Mouse (Mus musculus) liver, embryonic 16.5 days (tissue): ENCODE results near the gene Cygb. TPM values are rescaled to one million over a fixed set of nuclear protein-coding genes. Genes with fewer than 3 reads are reported as not detected.
A peak's percentile ranks its signal among the peaks of the same experiment; 100 is the strongest.
"Not testable (repeated sequence)": the region's sequence is repeated elsewhere in the genome, so short reads cannot be mapped to it uniquely, and the experiment has no call there.

ENCODE experiments used
- ATAC-seq: fragments of 200-750 bp; cut with Nextera tagmentation; 2 replicates; pipeline ENCODE4 v1.8.0; 2017; ENCODE audit warnings: low read depth, mild to moderate bottlenecking, moderate number of reproducible peaks, moderate library complexity
- H3K27ac ChIP-seq: fragments of 300-500 bp; sonication (generic); 2 replicates; pipeline ENCODE4 v1.5.1; 2014; ENCODE audit warnings: mild to moderate bottlenecking, low read length
- H3K27me3 ChIP-seq: fragments of 300-500 bp; sonication (generic); 2 replicates; pipeline ENCODE4 v1.6.1; 2014; ENCODE audit warnings: low read depth, low read length, mixed read lengths; ENCODE audit not compliant: control insufficient read depth, insufficient read depth
- H3K36me3 ChIP-seq: fragments of 300-500 bp; sonication (generic); 2 replicates; pipeline ENCODE4 v1.6.1; 2014; ENCODE audit warnings: mild to moderate bottlenecking; ENCODE audit not compliant: control insufficient read depth, insufficient read depth
- H3K4me1 ChIP-seq: fragments of 300-500 bp; sonication (generic); 2 replicates; pipeline ENCODE4 v1.6.1; 2014; ENCODE audit warnings: low read depth, low read length, mixed read lengths; ENCODE audit not compliant: control insufficient read depth
- H3K4me2 ChIP-seq: fragments of 300-500 bp; sonication (generic); 2 replicates; pipeline ENCODE4 v1.6.1; 2014; ENCODE audit warnings: low read depth, low read length, mixed read lengths
- H3K4me3 ChIP-seq: fragments of 300-500 bp; sonication (generic); 2 replicates; pipeline ENCODE4 v1.5.1; 2014; ENCODE audit warnings: low read depth, mild to moderate bottlenecking, low read length
- H3K9ac ChIP-seq: fragments of 300-500 bp; sonication (generic); 2 replicates; pipeline ENCODE4 v1.6.1; 2014; ENCODE audit warnings: low read depth, low read length
- H3K9me3 ChIP-seq: fragments of 300-500 bp; sonication (generic); replicated peaks from 2 replicates; pipeline ENCODE4 v1.6.1; 2016; ENCODE audit warnings: low read length; ENCODE audit not compliant: control insufficient read depth
- WGBS: fragments of 180-500 bp; shearing (Covaris S2); extraction: QIAGEN DNeasy Blood & Tissue Kit; methylation state at CpG from one replicate; pipeline ENCODE4 v1.1.7; 2014; ENCODE audit not compliant: insufficient replicate concordance; 5-methylcytosine and 5-hydroxymethylcytosine counted together
- polyA plus RNA-seq: library from polyadenylated mRNA; unstranded; fragments of >200 nt; fragmentation: Nextera tagmentation; extraction: Ambion mirVana; gene quantifications from 2 replicates; pipeline ENCODE4 v1.2.1, GENCODE M21; 2015

Gene Cygb
- polyA plus RNA-seq, 1 experiment from 2014 or later = 1.1 TPM

DNA sequence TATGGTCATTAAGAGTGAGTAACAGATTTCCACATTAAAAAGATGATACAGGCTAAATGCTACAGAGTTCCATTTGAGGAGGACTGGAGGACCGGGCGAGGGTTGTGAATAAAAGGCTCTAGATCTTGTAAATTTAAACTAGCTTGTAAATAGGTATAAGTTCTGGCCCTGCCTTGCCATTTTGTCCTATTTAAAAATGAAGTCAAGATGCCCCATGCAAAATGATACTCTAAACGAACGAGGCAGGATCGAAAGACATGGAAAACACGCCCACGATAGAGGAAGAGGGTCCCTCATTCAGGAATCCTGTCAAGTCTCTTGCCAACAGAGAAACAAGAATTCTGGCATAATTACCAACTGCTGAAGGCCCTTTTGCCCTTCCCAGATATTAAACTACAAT lies 16.3 kb upstream of the Cygb start:
- WGBS = 78% methylated on average over 7 of the region's 7 CpGs
- peaks cover 21% of the 10 kb centered on the region for H3K36me3 ChIP-seq
- H3K4me1 ChIP-seq = peaks cover 27% of the 10 kb centered on the region
- H3K27ac ChIP-seq = no peak overlapping the region
- no peak for ATAC-seq
- H3K4me2 ChIP-seq = peak overlapping the region; percentile 81
- H3K4me3 ChIP-seq = no peak overlapping the region
- H3K9me3 ChIP-seq = no peaks in the 10 kb centered on the region
- H3K27me3 ChIP-seq = no peaks in the 10 kb centered on the region
- H3K9ac ChIP-seq = no peak overlapping the region

DNA sequence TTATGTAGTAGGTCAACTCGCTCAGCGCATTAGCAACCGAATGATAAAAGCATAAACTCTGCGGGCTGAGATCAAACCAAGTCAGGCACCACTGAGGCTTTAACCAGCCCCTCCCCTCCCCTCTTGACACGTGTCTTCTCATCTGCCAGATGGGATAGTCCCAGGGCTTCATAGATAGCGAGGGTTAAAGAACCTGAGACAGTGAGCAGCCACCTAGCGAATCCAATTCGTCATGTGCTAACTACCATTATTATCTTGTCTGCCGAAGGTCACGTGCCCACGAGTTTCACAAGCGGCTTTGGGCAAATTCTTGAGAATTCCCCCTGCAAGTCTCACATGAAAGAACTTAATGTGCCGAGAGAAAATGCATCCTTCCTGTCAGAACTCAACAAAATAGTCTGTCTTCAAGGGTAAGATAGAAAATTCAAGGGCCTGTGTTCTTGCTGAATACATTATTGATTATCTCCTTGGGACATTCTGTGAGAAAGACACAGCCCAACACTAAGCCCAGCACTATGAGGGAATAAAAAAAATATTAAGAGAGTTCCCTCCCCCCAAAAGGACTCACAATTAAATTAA lies 15.8 kb upstream of the Cygb start:
- Histone ChIP-seq H3K9me3 (no peaks in the 10 kb centered on the region), H3K27ac (no peak overlapping the region), H3K4me3 (no peak overlapping the region), H3K4me2 (no peak overlapping the region), H3K9ac (no peak overlapping the region), H3K36me3 (peaks cover 17% of the 10 kb centered on the region), H3K4me1 (peaks cover 27% of the 10 kb centered on the region), H3K27me3 (no peaks in the 10 kb centered on the region)
- ATAC-seq = no peak
- WGBS = 48% methylated on average over 13 of the region's 13 CpGs

GRCm38 (mm10) chr11:116669316-116669715 lies 15.2 kb upstream of the Cygb start:
- no peaks in the 10 kb centered on the region for H3K9me3 ChIP-seq
- peaks cover 11% of the 10 kb centered on the region for H3K36me3 ChIP-seq
- no peak for ATAC-seq
- H3K27ac ChIP-seq = no peak overlapping the region
- no peaks in the 10 kb centered on the region for H3K27me3 ChIP-seq
- 39% methylated on average over 5 of the region's 5 CpGs for WGBS
- H3K4me3 ChIP-seq = no peak overlapping the region
- H3K4me2 ChIP-seq = no peak overlapping the region
- peaks cover 24% of the 10 kb centered on the region for H3K4me1 ChIP-seq
- no peak overlapping the region for H3K9ac ChIP-seq

- H3K4me2 ChIP-seq = no peak overlapping the region
- no peak for ATAC-seq
- H3K36me3 ChIP-seq = peaks cover 7% of the 10 kb centered on the region; the same call in 1 of the 2 replicates
- no peak overlapping the region for H3K27ac ChIP-seq
- no peak overlapping the region for H3K4me3 ChIP-seq
- no peaks in the 10 kb centered on the region for H3K27me3 ChIP-seq
- H3K9me3 ChIP-seq = no peaks in the 10 kb centered on the region
- H3K4me1 ChIP-seq = peaks cover 24% of the 10 kb centered on the region
- WGBS = 57% methylated on average over 7 of the region's 7 CpGs
- no peak overlapping the region for H3K9ac ChIP-seq
Observed at GRCm38 (mm10) chr11:116668839-116669238, 14.7 kb upstream of the Cygb start.

- Histone ChIP-seq H3K27ac (no peak overlapping the region), H3K4me2 (no peak overlapping the region), H3K9me3 (no peaks in the 10 kb centered on the region), H3K9ac (no peak overlapping the region), H3K27me3 (no peaks in the 10 kb centered on the region), H3K36me3 (peaks cover 2% of the 10 kb centered on the region; the same call in 1 of the 2 replicates), H3K4me3 (no peak overlapping the region), H3K4me1 (peaks cover 21% of the 10 kb centered on the region)
- ATAC-seq = no peak
- WGBS = 40% methylated on average over 10 of the region's 10 CpGs
Observed at GRCm38 (mm10) chr11:116668381-116668825, 14.3 kb upstream of the Cygb start.

GRCm38 (mm10) chr11:116667930-116668329 lies 13.8 kb upstream of the Cygb start:
- H3K4me1 ChIP-seq = peaks cover 16% of the 10 kb centered on the region
- no peak for ATAC-seq
- H3K9me3 ChIP-seq = no peaks in the 10 kb centered on the region
- WGBS = 56% methylated on average over 8 of the region's 8 CpGs
- H3K27ac ChIP-seq = no peak overlapping the region
- no peaks in the 10 kb centered on the region for H3K36me3 ChIP-seq
- no peak overlapping the region for H3K9ac ChIP-seq
- no peaks in the 10 kb centered on the region; the same call in 1 of the 2 replicates for H3K27me3 ChIP-seq
- no peak overlapping the region for H3K4me2 ChIP-seq
- H3K4me3 ChIP-seq = no peak overlapping the region

DNA sequence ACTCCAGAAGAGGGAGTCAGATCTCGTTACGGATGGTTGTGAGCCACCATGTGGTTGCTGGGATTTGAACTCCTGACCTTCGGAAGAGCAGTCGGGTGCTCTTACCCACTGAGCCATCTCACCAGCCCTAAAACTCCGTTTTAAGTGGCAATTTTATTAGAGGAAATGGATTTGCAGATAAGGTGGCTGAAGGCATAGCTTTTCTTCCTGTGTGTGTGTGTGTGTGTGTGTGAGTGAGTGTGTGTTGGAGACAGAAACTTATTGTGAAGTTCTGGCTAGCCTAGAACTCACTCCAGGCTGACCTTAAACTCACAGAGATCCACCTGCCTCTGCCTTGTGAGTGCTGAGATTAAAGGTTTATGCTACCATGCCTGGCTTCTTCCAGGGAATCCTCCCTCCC lies 12.9 kb upstream of the Cygb start:
- not testable (repeated sequence) for H3K27ac ChIP-seq, ATAC-seq, H3K4me1 ChIP-seq, H3K9ac ChIP-seq, H3K36me3 ChIP-seq, H3K4me2 ChIP-seq, H3K4me3 ChIP-seq, H3K27me3 ChIP-seq, H3K9me3 ChIP-seq
- 39% methylated on average over 3 of the region's 5 CpGs for WGBS

- H3K27me3 ChIP-seq = peaks cover 12% of the 10 kb centered on the region
- H3K36me3 ChIP-seq = no peaks in the 10 kb centered on the region
- no peak overlapping the region for H3K4me2 ChIP-seq
- no peak overlapping the region for H3K9ac ChIP-seq
- no peaks in the 10 kb centered on the region for H3K9me3 ChIP-seq
- ATAC-seq = no peak
- WGBS = 59% methylated on average over 9 of the region's 9 CpGs
- no peak overlapping the region for H3K27ac ChIP-seq
- peaks cover 8% of the 10 kb centered on the region for H3K4me1 ChIP-seq
- no peak overlapping the region for H3K4me3 ChIP-seq
Observed at GRCm38 (mm10) chr11:116666566-116666965, 12.5 kb upstream of the Cygb start.

DNA sequence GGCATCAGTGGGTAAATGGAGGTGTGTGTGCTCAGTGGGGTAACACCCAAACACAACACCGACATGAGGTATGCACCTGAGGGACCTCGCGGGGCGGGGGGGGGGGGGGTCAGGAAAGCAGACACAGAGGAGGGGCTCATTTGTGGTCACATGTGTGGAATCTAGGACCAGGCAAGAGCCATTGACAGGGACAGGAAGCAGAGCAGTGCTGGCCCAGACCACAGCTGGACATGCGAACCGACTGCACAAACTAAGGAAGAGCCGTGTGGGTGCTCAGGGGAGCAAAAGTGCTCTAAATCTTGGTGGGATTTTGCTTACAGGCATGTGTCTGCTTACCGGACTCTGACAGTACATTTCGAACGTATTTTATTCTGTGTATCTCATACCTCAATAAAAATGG lies 11.2 kb upstream of the Cygb start:
- no peak overlapping the region for H3K27ac ChIP-seq
- 59% methylated on average over 10 of the region's 10 CpGs for WGBS
- no peak for ATAC-seq
- no peak overlapping the region for H3K9ac ChIP-seq
- H3K9me3 ChIP-seq = no peaks in the 10 kb centered on the region
- H3K4me3 ChIP-seq = no peak overlapping the region
- H3K4me1 ChIP-seq = peaks cover 2% of the 10 kb centered on the region; the same call in 1 of the 2 replicates
- H3K4me2 ChIP-seq = no peak overlapping the region
- peaks cover 12% of the 10 kb centered on the region for H3K27me3 ChIP-seq
- no peaks in the 10 kb centered on the region for H3K36me3 ChIP-seq
